Mouse (Mus musculus) kidney, postnatal 10 days (tissue): Measurements from ENCODE around the gene Hist2h3c1.
"Not testable (repeated sequence)": the region's sequence is repeated elsewhere in the genome, so short reads cannot be mapped to it uniquely, and the experiment has no call there.

ENCODE experiments used
- DNase-seq: peaks from one replicate; pipeline ENCODE4 v3.0.0; 2021; ENCODE audit warnings: mixed read lengths

The Hist2h3c1 gene

DNA sequence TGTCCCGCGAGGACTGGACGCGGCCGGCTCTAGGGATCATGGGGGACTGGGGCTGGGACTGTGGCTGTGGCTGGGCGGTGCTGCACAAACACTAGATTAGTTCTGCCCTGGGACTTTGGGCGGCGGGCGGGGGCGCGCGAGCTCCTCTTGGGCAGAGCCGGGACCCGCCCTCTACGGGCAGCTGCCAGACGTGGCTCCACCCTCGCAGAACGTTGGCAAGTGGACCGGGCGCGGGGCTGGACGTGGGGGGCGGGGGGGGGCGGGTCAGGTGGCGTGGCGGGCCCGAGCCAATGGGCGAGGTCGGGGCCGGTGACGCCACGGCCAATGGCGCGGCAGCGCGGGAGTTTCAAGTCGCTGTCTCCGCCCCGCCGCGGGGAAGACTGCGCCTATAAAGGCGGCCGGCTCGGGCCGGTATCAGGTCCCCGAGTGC is at the start of gene Hist2h3c1:
Gene Hist2h3c1 (plus strand): TSS at position 259 of the 430 bp plus-strand sequence.
- DNase-seq = not testable (repeated sequence)

DNA sequence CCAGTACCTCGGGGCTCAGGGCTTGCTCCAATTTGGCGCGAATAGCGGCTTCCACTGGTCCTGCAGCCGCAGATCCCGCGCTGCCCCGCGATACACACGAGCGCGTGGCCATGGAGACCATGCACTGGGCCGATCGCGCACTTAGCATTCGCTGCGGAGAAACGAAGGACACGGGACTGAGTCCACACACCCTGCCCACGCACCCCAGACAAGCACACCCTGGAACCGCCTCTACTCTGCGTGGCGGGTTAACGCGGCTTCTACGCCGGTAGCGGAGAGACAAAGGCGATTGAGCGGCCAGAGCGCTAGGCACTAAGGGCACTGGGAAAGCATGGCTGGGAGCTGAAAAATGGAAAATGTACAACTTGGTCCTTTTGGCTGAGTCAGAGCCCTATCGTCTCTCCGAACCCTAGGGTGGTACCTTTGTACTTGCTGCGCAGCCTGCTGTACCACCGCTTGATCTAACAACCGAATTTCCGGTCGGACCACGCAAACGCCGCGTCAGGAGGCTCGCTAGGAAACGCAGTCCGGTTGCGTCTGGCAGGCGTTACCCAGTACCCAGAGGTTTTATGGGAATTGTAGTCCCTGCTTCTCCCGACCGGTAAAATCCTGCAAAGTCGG is 49.2 kb upstream of the Hist2h3c1 start:
- peak; percentile 93 for DNase-seq

DNA sequence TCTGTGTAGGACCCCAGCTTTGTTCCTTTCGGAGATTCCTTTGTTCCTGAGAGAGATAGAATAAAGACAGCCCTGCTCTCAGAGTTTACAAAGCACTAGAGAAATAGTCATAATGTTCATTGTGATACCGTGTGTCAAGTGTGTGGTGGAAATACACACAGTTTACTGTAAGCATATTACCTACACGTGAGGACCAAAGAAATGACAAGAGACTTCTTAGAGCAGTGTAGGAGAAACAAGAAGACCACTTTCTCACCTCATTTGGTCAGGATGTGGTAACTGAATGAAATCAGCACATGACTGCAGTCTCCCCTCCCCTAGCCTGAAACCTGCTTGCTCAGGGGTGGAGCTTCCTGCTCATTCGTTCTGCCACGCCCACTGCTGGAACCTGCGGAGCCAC is 48.3 kb upstream of the Hist2h3c1 start:
- no peak for DNase-seq

DNA sequence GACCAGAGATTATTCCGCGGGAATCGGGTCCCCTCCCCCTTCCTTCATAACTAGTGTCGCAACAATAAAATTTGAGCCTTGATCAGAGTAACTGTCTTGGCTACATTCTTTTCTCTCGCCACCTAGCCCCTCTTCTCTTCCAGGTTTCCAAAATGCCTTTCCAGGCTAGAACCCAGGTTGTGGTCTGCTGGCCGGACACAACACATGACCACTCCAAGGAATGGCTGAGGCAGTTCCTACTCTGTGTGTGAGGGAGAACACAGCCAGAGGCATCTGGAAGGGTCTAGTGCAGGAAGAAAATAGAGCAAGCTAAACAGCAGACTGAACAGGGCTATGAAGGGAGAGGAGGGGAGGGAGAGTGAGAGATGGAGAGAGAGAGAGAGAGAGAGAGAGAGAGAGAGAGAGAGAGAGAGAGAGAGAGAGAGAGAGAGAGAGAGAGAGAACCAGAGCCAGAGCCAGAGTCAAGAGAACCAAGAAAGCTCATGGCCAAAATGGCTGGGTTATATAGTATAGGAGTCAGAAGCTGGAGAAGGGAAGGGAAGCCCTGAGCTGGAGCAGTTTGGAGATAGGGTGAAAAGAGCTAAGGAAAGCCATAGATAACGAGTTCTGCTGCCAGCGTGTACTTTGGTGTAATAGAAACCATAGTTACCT is 47.8 kb upstream of the Hist2h3c1 start:
- DNase-seq = not testable (repeated sequence)

DNA sequence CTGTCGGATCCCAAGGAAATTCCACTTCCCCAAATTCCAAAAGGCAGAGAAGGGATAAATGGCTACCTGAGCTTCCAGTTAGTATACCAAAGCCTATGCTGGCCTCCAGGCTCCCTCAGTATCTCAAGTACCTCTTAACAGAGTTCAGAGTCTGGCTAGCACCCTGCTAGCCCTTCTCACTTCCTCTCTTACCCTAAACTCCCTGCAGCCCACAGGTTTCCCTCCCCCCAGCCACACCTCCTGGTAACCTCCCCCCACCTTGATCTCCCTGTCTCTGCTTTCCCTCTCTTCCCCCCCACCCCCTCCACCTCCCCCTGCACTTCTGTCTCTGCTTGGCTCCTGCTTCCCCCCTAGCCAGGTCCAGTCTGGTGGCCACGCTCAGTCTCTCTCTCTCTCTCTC is 46.8 kb upstream of the Hist2h3c1 start:
- DNase-seq = no peak

DNA sequence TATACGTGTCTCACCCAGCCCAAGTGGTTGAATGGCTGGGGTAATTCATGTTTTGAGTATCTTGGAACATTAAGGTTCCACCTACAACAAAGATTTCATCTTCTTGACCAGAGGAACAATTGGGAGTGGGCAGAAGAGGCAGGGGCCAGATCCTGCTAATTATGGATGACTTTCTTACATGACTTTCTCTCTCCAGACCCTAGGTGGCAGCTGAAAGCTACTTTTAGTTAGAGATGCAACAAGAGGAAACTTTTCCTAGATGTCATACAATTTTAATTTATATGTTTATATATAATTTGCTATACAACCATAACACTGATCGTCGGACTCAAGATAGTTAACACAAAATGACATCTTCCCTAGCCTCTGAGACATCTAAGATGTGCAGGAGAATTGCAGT is 38.7 kb upstream of the Hist2h3c1 start:
- DNase-seq = no peak

DNA sequence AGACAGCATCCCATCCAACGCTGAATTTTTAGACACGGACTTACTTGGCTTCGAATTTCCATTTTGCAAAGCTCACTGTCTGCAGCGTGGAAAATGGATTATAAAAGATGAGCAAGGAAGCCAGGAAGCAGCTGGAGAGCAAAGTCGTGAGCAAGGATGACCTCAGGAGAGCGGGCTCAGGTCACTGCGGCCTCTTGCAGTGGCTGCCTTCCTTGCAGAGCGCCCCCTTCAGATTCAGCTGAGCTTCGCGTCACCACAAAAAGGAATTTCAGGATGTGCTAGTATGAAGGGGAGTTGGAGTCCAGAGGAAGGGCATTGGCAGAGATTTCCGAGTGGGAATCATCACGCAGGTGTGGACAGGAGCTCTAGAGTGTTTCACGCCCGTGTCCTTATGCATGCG is 37.2 kb upstream of the Hist2h3c1 start:
- DNase-seq = peak; percentile 54

DNA sequence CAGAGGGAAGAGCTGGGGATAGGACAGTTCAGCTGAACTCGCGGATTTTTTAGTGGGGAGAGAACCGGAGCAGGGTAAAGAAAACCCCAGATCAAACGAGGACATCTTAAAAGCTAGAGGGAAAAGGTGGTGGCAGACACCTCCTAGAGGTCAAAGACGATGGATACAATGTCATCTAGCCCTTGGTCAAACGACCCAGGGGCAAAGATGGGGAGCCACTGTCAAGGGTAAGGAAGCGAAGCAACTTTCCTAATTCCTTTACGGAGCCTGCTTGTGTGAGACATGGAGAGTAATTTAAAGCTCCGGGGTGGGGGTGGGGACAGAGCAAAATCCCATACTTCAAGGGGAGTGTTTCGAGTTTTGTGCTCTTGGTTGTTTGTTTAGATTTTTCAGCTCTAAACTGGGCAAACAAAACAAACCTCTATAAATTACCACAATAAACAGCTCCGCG is 27.3 kb upstream of the Hist2h3c1 start:
- DNase-seq = no peak

DNA sequence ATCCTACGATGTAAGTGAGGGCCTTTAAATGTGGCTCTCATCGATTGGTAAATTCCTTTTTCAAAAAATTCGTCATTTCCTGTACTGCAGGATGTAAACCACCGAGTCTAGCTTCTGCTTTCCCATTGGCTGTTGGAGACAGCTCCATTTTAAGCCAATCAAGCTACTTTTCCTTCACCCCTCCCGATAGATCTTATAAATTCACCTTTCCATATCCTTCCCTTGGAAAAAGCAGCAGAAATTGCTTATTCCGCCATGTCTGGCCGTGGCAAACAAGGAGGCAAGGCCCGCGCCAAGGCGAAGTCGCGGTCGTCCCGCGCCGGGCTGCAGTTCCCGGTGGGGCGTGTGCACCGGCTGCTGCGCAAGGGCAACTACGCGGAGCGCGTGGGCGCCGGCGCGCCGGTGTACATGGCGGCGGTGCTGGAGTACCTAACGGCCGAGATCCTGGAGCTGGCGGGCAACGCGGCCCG is 26.8 kb upstream of the Hist2h3c1 start, which contains the start of the genes Bola1 and Hist2h2ab:
Gene Bola1 (minus strand): TSS at position 49 of the 470 bp plus-strand sequence.
Gene Hist2h2ab (plus strand): TSS at position 205 of the 470 bp plus-strand sequence.
- peak; percentile 77 for DNase-seq

DNA sequence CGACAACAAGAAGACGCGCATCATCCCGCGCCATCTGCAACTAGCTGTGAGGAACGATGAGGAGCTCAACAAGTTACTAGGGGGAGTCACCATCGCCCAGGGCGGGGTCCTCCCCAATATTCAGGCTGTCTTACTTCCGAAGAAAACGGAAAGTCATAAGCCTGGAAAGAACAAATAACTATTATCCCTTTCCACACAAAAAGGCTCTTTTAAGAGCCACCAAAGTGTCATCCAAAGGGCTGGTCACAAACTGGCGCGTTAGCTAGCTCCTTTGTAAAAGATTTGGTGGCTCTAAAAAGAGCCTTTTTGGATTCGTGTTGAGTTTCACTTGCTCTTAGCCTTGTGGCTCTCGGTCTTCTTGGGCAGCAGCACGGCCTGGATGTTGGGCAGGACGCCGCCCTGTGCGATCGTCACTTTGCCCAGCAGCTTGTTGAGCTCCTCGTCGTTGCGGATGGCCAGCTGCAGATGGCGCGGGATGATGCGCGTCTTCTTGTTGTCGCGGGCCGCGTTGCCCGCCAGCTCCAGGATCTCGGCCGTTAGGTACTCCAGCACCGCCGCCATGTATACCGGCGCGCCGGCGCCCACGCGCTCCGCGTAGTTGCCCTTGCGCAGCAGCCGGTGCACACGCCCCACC is 26.2 kb upstream of the Hist2h3c1 start:
- DNase-seq = not testable (repeated sequence)

DNA sequence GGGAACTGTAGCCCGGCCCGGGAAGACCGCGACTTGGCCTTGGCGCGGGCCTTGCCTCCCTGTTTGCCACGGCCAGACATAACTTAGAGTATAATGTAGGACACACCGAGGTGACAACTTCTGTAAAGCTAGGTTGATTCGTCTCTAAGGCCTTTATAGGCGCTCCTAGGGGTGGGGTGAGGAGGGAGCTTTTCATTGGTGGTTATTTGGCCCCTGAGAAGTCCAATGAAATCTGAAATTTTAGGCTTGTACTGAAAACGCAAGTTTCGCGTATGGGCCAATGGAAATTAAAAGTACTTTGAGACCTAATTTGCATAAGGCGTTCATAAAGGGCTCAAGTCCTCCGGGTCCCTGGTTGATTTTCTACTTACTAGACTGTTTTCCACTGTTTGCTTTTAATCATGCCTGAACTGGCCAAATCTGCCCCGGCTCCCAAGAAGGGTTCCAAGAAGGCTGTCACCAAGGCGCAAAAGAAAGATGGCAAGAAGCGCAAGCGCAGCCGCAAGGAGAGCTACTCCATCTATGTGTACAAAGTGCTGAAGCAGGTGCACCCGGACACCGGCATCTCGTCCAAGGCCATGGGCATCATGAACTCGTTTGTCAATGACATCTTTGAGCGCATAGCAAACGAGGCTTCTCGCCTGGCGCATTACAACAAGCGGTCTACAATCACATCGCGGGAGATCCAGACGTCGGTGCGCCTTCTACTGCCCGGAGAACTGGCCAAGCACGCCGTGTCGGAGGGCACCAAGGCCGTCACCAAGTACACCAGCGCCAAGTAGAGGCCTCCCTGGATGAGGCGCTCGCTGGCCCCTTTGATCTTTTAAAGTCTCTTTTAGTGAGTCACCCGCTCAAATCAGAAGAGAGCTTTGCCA is 25.5 kb upstream of the Hist2h3c1 start, which contains the start of the genes Hist2h2ac and Hist2h2be:
Gene Hist2h2ac (minus strand): TSS at position 116 of the 875 bp plus-strand sequence.
Gene Hist2h2be (plus strand): TSS at position 355 of the 875 bp plus-strand sequence.
- peak; percentile 84 for DNase-seq

DNA sequence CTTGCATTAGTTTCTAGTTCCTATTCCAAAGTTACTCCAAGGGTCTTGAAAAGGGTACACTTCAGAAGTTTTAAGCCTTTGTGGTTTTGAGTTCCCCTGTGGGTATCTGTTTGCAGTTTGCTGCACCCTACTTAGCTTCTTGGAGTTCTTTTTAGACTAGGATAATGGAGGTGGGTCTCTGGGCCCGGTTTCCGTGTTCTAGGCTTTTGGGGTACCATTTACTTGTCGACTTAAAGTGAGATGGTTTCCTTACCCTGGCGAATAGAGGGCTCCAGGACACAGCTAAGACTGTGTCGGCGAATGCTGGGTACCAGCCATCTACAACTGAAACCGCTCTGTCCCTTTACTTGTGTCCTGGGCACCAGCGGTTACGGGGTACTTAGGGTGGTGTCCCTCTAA is 24.8 kb upstream of the Hist2h3c1 start:
- no peak for DNase-seq

DNA sequence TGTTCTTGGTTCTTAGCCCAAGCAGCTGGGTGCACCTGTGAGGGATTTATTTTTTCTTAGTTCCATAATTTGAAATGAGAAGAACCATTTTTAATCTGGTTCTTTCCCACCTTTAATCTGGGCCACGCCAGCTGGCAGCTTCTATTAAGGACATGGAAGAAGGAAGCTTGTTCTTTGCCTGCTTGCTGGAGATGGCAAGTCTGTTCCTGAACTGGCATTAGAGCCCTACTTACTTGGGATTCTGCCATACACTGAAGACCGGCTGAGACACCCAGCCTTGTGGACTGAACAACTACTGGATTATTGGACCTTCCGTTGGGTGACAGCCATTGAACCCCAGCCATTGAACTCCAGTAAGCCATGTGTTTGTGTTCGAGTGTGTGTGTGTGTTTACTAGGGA is 23.7 kb upstream of the Hist2h3c1 start:
- no peak for DNase-seq

DNA sequence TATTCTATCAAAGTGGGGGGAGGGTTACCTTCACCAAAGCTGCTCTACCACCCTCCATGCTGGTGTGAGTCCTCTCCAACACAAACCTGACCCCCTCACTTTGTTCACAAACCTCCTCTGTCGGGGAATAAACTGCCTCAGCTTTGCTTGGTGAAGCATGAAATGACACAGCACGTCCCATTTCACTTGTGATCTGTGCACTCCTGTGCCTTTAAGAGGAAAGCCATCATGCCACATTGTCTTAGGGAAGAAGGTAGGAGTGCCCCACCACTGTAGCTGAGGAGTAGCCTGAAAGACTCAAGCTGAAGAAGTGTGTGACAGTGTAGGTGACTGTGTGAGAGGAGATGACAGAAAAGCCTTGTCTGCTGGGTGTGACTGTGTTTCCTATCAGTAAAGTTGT is 21.1 kb upstream of the Hist2h3c1 start:
- no peak for DNase-seq

DNA sequence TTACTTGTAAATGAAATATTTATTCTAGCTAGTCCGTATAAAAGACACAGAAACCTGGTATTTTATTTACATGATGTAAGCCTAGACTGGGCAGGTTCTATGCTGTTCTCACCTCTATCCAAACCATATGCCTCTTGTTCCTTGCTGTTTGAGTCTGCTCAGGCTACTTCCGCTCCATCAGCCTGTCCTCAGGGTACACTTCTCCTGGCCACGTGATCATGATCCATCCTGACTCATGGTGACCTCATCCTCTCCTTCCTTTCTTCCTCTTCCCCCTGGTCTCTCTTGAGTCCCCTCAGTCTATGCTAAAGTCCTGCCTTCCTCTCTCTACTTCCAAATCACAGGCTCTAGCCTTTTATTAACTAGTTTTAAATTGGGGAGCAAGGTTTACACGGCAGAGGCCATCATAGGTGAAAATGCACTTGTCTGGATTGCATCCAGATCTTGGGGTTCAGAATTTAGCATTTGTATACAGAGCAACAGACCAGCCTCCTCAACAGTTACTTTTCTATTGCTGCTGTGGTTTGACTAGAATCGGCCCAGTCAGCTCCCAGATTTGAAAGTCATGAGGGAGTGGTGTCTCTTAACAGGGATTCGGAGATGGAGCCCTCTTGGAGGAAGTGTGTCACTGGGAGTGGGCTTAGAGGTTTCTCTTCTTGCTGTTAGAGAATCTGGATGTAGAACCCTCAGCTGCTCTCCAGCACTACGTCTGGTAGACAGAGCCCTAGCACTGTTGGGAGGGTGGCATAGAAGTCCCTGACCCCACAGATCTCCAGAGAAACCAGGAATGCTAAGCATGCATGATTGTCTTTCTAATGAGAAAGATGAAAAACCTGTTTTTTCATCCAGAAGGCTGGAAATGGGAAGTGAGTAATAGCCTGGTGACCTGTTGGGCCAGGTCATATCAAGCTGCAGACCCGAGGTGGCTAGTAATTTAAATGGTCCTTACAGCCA is 19.5 kb upstream of the Hist2h3c1 start:
- DNase-seq = no peak

DNA sequence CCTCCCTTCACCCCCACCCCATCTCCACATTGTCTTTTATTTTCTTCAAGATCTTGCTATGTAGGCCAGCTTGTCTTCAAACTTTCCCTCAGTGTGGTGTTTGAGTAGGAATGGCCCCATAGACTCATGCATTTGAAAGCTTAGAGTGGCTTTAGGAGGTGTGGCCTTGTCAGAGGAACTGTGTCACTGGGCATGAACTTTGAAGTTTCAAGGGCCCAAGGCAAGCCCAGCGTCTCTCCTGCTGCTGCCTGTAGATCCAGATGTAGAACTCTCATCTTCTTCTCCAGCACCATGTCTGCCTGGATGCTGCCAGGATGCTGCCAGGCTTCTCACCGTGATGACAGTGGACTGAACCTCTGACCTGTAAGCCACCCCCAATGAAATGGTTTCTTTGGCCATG is 17.7 kb upstream of the Hist2h3c1 start:
- DNase-seq = no peak

DNA sequence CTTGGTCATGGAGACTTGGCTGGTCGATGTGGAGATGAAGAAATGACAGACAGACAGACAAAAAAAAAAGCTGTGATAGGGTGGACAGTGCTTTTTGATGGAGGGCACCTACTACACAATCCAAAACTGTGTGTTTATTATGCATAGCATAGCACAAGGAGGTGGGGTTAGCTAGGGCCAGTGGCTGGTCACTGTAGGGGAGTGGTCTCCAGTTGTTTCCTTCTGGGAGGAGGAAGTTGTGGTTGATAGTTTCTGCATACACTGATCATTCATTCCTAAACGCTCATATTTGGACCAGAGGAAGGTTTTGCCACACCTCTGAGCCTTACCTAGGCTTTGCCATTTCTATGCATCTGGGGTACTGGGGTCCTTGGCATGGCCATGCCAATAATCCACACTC is 16.1 kb upstream of the Hist2h3c1 start:
- no peak for DNase-seq

DNA sequence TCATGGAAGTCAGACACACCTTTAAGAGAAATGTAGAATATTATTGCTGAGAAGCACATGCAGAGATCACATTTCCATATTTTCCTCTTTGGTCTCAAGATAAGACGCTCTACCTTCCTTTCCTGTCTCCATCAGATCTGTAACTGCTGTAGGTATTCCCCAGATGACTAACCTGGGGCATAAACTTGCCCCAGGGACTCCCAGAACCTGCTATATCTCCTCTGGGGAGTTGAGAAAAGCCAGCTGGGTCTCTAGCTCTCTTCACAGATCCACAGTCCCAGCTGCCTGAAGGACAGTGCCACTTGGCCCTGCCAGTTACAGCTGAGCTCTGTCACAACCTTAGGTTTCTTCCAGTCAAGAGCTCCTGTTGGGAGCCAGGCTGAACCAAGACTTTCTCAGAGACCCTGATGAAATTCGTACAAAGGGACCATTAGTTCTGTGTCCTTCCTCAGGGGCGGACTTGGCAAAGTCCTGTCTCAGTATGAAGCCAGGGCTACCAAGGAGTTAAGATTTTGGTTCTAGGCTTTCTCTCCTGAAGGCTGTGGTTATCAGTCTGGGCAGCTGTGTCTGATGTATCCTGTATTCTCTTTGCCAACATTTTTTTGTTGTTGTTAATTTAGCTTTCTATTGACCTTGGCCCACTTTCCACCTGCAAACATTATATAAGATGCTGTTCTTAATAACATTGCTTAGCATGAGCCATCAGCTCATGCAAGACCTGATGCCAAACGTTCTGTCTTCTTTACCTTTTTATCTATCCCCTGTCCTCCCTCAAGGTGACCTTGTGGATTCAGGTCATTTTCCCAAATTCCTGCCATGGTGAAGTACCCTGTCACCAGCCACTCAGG is 15.4 kb upstream of the Hist2h3c1 start:
- DNase-seq = no peak

DNA sequence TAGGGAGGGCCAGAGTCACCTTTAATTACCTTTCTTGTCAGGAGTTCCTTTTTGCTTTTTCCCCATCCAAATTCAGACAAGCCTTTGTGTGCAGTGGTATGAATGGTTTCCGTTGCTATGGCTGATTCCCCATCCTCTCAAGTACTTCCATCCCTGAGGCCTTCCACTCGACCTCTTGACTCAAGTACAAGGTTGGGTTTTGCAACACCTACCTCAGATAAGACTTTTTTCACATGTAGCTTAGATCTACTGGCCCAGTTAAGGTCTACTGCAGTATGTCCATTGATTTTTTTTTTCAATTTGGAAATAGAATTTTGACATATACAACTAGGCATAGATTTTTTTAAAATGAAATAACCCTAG is 14.7 kb upstream of the Hist2h3c1 start:
- DNase-seq = no peak

DNA sequence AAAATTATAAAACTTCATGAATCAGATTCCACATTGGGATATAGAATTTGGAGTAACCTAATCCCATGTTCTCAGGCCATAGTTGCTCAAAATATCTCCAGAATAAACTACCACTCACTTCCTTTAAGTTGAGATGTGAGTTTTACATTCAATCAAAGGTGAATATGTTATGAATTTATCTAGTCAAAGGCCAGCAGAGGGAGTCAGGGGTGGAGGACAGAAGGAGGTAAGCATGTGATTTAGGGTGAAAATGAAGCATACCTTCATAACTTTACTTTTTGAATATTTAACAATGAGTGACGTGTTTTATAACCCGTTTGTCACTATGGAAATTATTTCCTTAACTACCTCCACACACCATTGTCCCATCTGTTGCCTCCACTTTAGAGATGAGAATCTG is 11.6 kb upstream of the Hist2h3c1 start:
- DNase-seq = no peak

DNA sequence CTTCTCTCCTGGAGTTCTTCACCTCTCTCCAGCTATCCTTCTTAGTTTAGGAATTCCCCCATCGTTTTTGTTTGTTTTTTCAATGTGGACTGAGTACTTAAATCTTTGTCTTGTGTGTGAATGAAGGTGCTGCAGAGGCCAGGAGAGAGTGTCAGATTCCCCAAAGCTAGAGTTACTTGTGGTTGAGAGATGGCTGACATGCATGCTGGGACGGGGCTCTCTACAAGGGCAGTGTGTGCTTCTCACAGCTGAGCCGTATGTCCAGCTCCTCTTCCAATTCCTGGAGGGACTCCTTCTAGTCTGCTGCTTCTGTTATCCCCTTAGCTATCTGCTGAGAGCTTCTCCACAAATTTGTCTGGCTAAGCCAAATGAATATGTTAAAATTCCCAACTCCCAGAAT is 10.6 kb upstream of the Hist2h3c1 start:
- no peak for DNase-seq
